Comparison of ENCODE assay signal across 13 mouse cellular contexts in genomic region chr7:119279896-119280661, GRCm38 (mm10).
"Had no signal": no experiment of that assay in that cellular context is flagged by ENCODE, and none has a peak within 500 bp of the region (broad histone marks: within the 10 kb centered on the region; RNA-seq: fewer than 3 reads in every experiment).

No protein-coding gene starts in this region.

- H3K4me2 ChIP-seq: intestine, embryonic 15.5 days; limb, embryonic 12.5 days; lung, embryonic 15.5 days; midbrain, embryonic 11.5 days; midbrain, embryonic 15.5 days had no signal

- DNase-seq: kidney, adult 18-20 months; kidney, postnatal 14 days; layer of hippocampus, adult 9-11 months; lung, postnatal 14 days; right cerebral cortex, adult 18-20 months; thymus, postnatal 36 days had no signal

- H3K9me3 ChIP-seq: intestine, embryonic 15.5 days; limb, embryonic 12.5 days; lung, embryonic 15.5 days; megakaryocyte, embryonic 14.5 days; midbrain, embryonic 15.5 days had no signal

- H3K4me3 ChIP-seq: intestine, embryonic 15.5 days; limb, embryonic 12.5 days; lung, embryonic 15.5 days; megakaryocyte, embryonic 14.5 days; midbrain, embryonic 15.5 days had no signal

- ATAC-seq: intestine, embryonic 15.5 days; midbrain, embryonic 15.5 days had no signal

- H3K27me3 ChIP-seq: intestine, embryonic 15.5 days; limb, embryonic 12.5 days; lung, embryonic 15.5 days; megakaryocyte, embryonic 14.5 days; midbrain, embryonic 15.5 days had no signal

- H3K9ac ChIP-seq: intestine, embryonic 15.5 days; limb, embryonic 12.5 days; lung, embryonic 15.5 days; midbrain, embryonic 15.5 days had no signal

- H3K36me3 ChIP-seq: intestine, embryonic 15.5 days; limb, embryonic 12.5 days; lung, embryonic 15.5 days; midbrain, embryonic 15.5 days had no signal

- H3K27ac ChIP-seq: intestine, embryonic 15.5 days; limb, embryonic 12.5 days; lung, embryonic 15.5 days; macrophage; midbrain, embryonic 15.5 days had no signal

- H3K4me1 ChIP-seq: intestine, embryonic 15.5 days; limb, embryonic 12.5 days; lung, embryonic 15.5 days; megakaryocyte, embryonic 14.5 days; midbrain, embryonic 15.5 days had no signal
